Mouse (Mus musculus): ENCODE results near the gene Idh3a. TPM values are rescaled to one million over a fixed set of nuclear protein-coding genes. Genes with fewer than 3 reads are reported as not detected.

Idh3a gene
- polyA plus RNA-seq, 1 experiment = 10.6 TPM

- DNase-seq (ENCODE audit: low read depth in 1 of 2, low spot score in 2 of 2) = no peak
- no peak overlapping the region for H3K4me3 ChIP-seq (ENCODE audit: extremely low read depth, insufficient read depth, insufficient read length)
- TF ChIP-seq CTCF (IDR thresholded peaks at IDR 0.05; ENCODE audit: extremely low read depth, insufficient read depth, insufficient read length, insufficient replicate concordance) (no peak), POLR2A (IDR thresholded peaks at IDR 0.05; ENCODE audit: low read depth, low read length) (no peak)
- no peaks in the 10 kb centered on the region for H3K36me3 ChIP-seq (ENCODE audit: control insufficient read depth, insufficient read depth, low read length)
- H3K4me1 ChIP-seq (ENCODE audit: control insufficient read depth, insufficient read depth, insufficient read length) = no peaks in the 10 kb centered on the region
- H3K27me3 ChIP-seq (ENCODE audit: control insufficient read depth, insufficient read depth, low read length) = no peaks in the 10 kb centered on the region
- WGBS = 93% methylated on average over 2 of the region's 2 CpGs
- no peak overlapping the region for H3K27ac ChIP-seq (ENCODE audit: insufficient read depth, low read length)
These were observed 47.3 kb downstream of the Idh3a start for GRCm38 (mm10) chr9:54633401-54633800.

DNA sequence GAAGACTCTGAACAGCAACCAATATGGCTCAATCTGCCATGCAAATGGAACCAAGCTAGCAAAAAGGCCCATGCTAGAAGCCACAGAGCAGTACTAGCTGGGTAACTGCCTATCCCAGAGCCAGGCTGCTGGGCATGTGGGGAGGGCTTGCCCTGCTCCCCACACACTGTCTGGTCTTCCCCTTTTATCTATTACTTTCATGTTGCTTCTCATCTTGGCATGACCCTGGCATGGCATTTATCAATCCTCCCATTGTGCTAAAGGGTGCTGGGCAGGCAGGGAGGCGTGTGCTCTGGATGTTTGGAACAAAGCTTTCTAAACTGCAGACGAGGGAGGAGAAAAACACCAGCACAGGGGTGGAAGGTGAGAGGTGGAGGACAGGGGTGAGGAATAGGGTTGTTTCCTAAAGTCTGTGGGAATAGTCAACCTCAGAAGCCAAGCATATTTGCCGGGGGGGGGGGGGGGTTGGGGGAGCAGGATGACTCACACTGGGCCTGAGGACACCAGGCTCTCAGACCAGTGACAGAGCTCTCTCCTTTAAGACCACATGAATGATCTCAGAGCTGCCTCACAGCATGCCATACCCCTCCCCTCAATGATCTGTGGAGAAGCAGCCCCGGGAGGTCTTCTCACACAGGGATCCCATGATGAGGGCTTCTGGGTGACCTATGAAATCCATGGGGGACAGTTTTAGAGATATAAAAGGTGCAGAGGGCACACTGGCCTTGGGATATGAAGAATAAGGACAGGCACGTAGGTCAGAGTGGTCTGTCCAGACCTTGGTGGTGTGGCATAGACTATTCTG is 51.6 kb downstream of the Idh3a start:
- Histone ChIP-seq H3K27me3 (ENCODE audit: control insufficient read depth, insufficient read depth, low read length) (no peaks in the 10 kb centered on the region), H3K27ac (ENCODE audit: insufficient read depth, low read length) (no peak overlapping the region), H3K4me1 (ENCODE audit: control insufficient read depth, insufficient read depth, insufficient read length) (peaks cover 2% of the 10 kb centered on the region; the same call in 1 of the 2 replicates), H3K4me3 (ENCODE audit: extremely low read depth, insufficient read depth, insufficient read length) (no peak overlapping the region), H3K36me3 (ENCODE audit: control insufficient read depth, insufficient read depth, low read length) (no peaks in the 10 kb centered on the region)
- no peak for TF ChIP-seq POLR2A (IDR thresholded peaks at IDR 0.05; ENCODE audit: low read depth, low read length)
- no peak for TF ChIP-seq CTCF (IDR thresholded peaks at IDR 0.05; ENCODE audit: extremely low read depth, insufficient read depth, insufficient read length, insufficient replicate concordance)
- 69% methylated on average over 5 of the region's 5 CpGs for WGBS
- DNase-seq (ENCODE audit: low read depth in 1 of 2, low spot score in 2 of 2) = no peak

GRCm38 (mm10) chr9:54639192-54639591 is 53.1 kb downstream of the Idh3a start:
- DNase-seq (ENCODE audit: low read depth in 1 of 2, low spot score in 2 of 2) = no peak
- 65% methylated on average over 2 of the region's 2 CpGs for WGBS
- Histone ChIP-seq H3K27ac (ENCODE audit: insufficient read depth, low read length) (no peak overlapping the region), H3K4me1 (ENCODE audit: control insufficient read depth, insufficient read depth, insufficient read length) (peaks cover 6% of the 10 kb centered on the region; the same call in 1 of the 2 replicates), H3K4me3 (ENCODE audit: extremely low read depth, insufficient read depth, insufficient read length) (no peak overlapping the region), H3K27me3 (ENCODE audit: control insufficient read depth, insufficient read depth, low read length) (no peaks in the 10 kb centered on the region), H3K36me3 (ENCODE audit: control insufficient read depth, insufficient read depth, low read length) (no peaks in the 10 kb centered on the region)
- TF ChIP-seq POLR2A (IDR thresholded peaks at IDR 0.05; ENCODE audit: low read depth, low read length) = no peak
- TF ChIP-seq CTCF (IDR thresholded peaks at IDR 0.05; ENCODE audit: extremely low read depth, insufficient read depth, insufficient read length, insufficient replicate concordance) = no peak

- H3K4me3 ChIP-seq (ENCODE audit: extremely low read depth, insufficient read depth, insufficient read length) = no peak overlapping the region
- peaks cover 6% of the 10 kb centered on the region; the same call in 1 of the 2 replicates for H3K4me1 ChIP-seq (ENCODE audit: control insufficient read depth, insufficient read depth, insufficient read length)
- H3K27ac ChIP-seq (ENCODE audit: insufficient read depth, low read length) = no peak overlapping the region
- no peak for TF ChIP-seq POLR2A (IDR thresholded peaks at IDR 0.05; ENCODE audit: low read depth, low read length)
- no peak for TF ChIP-seq CTCF (IDR thresholded peaks at IDR 0.05; ENCODE audit: extremely low read depth, insufficient read depth, insufficient read length, insufficient replicate concordance)
- no peak for DNase-seq (ENCODE audit: low read depth in 1 of 2, low spot score in 2 of 2)
- no peaks in the 10 kb centered on the region for H3K36me3 ChIP-seq (ENCODE audit: control insufficient read depth, insufficient read depth, low read length)
- H3K27me3 ChIP-seq (ENCODE audit: control insufficient read depth, insufficient read depth, low read length) = no peaks in the 10 kb centered on the region
- 68% methylated on average over 3 of the region's 3 CpGs for WGBS
These were observed 55.4 kb downstream of the Idh3a start for GRCm38 (mm10) chr9:54641548-54641947.

DNA sequence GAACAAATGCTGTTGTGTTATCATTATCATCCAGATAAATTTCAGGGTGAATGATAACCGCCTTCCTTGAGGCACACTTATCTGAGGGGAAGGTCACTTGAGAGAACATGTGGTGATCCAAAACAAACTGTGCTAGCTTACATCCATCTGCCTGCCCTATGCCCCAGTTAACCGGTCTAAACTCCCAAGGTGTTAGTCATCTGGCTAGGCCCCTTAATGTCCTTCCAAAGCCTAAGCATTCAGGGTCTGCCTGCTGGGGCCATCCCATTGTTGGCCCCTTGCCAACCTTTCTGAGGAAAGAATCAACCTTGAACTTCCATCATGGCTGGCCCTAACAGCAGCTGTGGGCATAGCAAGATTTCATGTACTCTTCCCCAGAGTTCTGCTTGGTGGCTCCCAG is 56.0 kb downstream of the Idh3a start:
- Histone ChIP-seq H3K4me3 (ENCODE audit: extremely low read depth, insufficient read depth, insufficient read length) (peak overlapping the region; percentile 3; the same call in 1 of the 2 replicates), H3K4me1 (ENCODE audit: control insufficient read depth, insufficient read depth, insufficient read length) (peaks cover 6% of the 10 kb centered on the region; the same call in 1 of the 2 replicates), H3K36me3 (ENCODE audit: control insufficient read depth, insufficient read depth, low read length) (no peaks in the 10 kb centered on the region), H3K27me3 (ENCODE audit: control insufficient read depth, insufficient read depth, low read length) (no peaks in the 10 kb centered on the region), H3K27ac (ENCODE audit: insufficient read depth, low read length) (0 out of 2 replicates have a peak overlapping the region, but pooled peaks have one; percentile 19)
- TF ChIP-seq CTCF (IDR thresholded peaks at IDR 0.05; ENCODE audit: extremely low read depth, insufficient read depth, insufficient read length, insufficient replicate concordance) (no peak), POLR2A (IDR thresholded peaks at IDR 0.05; ENCODE audit: low read depth, low read length) (no peak)
- 86% methylated on average over 2 of the region's 2 CpGs for WGBS
- DNase-seq (ENCODE audit: low read depth in 1 of 2, low spot score in 2 of 2) = no peak

DNA sequence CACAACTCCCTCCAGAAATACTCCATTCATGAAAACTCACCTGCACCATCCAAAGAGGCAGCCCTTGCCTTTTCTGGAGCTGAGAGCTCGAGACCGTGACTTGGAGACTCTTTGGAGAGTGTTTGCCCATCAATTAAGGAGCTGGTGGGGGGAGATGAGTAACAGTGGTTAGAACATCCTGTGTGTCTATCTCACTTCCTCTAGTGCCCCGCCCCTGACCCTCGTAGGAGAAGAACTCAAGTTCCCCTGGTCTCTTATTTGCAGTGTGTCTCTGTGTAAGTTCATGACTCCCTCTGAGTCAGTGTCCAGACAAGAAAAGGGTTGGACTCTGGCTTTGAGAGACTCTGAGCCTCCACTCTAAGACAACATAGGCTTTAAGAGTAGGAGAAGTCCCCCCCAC is 56.4 kb downstream of the Idh3a start:
- peak in 1 of 2 experiments; percentile 23 for DNase-seq (ENCODE audit: low read depth in 1 of 2, low spot score in 2 of 2)
- H3K4me3 ChIP-seq (ENCODE audit: extremely low read depth, insufficient read depth, insufficient read length) = peak overlapping the region; percentile 3; the same call in 1 of the 2 replicates
- TF ChIP-seq POLR2A (IDR thresholded peaks at IDR 0.05; ENCODE audit: low read depth, low read length) (no peak), CTCF (IDR thresholded peaks at IDR 0.05; ENCODE audit: extremely low read depth, insufficient read depth, insufficient read length, insufficient replicate concordance) (no peak)

DNA sequence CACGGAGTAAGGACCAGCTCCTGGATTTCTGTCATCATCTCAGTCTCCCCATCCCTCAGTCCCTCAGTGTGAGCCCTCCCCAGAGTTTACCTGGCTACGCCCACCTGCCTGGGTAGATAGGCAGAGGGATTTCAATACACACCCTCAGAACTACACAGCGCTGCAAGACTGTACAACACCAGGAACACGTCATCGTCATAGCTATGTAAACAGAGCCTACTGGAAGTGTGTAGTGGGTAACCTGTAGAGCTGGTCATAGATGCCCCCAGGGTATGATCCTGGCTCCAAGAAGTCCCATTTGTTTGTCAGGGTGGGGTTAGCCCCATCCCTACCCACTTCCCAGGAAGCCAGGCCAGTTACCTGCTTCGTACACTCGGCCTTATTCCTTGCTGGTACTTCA is 57.0 kb downstream of the Idh3a start:
- H3K36me3 ChIP-seq (ENCODE audit: control insufficient read depth, insufficient read depth, low read length) = no peaks in the 10 kb centered on the region
- H3K27me3 ChIP-seq (ENCODE audit: control insufficient read depth, insufficient read depth, low read length) = no peaks in the 10 kb centered on the region
- 96% methylated on average over 7 of the region's 7 CpGs for WGBS
- H3K4me3 ChIP-seq (ENCODE audit: extremely low read depth, insufficient read depth, insufficient read length) = no peak overlapping the region
- peaks cover 9% of the 10 kb centered on the region; the same call in 1 of the 2 replicates for H3K4me1 ChIP-seq (ENCODE audit: control insufficient read depth, insufficient read depth, insufficient read length)
- no peak for TF ChIP-seq CTCF (IDR thresholded peaks at IDR 0.05; ENCODE audit: extremely low read depth, insufficient read depth, insufficient read length, insufficient replicate concordance)
- TF ChIP-seq POLR2A (IDR thresholded peaks at IDR 0.05; ENCODE audit: low read depth, low read length) = no peak
- no peak overlapping the region for H3K27ac ChIP-seq (ENCODE audit: insufficient read depth, low read length)
- no peak for DNase-seq (ENCODE audit: low read depth in 1 of 2, low spot score in 2 of 2)

More for the DNA sequence above, 56.4 kb downstream of the Idh3a start:
- 0 out of 2 replicates have a peak overlapping the region, but pooled peaks have one; percentile 19 for H3K27ac ChIP-seq (ENCODE audit: insufficient read depth, low read length)
- peaks cover 8% of the 10 kb centered on the region; the same call in 1 of the 2 replicates for H3K4me1 ChIP-seq (ENCODE audit: control insufficient read depth, insufficient read depth, insufficient read length)
- H3K27me3 ChIP-seq (ENCODE audit: control insufficient read depth, insufficient read depth, low read length) = no peaks in the 10 kb centered on the region
- H3K36me3 ChIP-seq (ENCODE audit: control insufficient read depth, insufficient read depth, low read length) = no peaks in the 10 kb centered on the region
- 15% methylated on average over 4 of the region's 4 CpGs for WGBS
